Mouse (Mus musculus): Measurements from ENCODE around the gene Itpr2.
"Not testable (repeated sequence)": the region's sequence is repeated elsewhere in the genome, so short reads cannot be mapped to it uniquely, and the experiment has no call there.

DNA sequence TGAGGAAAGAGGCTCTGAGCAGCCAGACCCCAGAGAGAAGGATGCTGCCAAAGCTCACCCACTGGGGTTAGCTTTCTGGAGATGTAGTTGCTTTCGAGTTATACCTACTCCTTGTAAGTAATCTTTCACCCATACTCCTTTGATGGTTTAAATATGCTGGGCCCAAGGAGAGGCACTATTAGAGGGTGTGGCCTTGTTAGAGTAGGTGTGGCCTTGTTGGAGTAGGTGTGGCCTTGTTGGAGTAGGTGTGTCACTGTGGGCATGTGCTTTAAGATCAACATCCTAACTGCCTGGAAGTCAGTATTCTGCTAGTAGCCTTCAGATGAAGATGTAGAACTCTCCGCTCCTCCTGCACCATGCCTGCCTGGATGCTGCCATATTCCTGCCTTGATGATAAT is 37.4 kb downstream of the Itpr2 start:
- TF ChIP-seq GATA2 (IDR thresholded peaks at IDR 0.05; ENCODE audit: borderline replicate concordance, low read depth, low read length); CTCF (IDR thresholded peaks at IDR 0.05; ENCODE audit: low read depth, low read length); GATA1 (IDR thresholded peaks at IDR 0.05; ENCODE audit: borderline replicate concordance, low read length): not testable (repeated sequence)

Data from G1E (cell line).